ENCODE assay signal across 9 mouse cellular contexts in genomic region chr2:30161809-30162208, GRCm38 (mm10). TPM values are rescaled to one million over a fixed set of nuclear protein-coding genes. Genes with fewer than 3 reads are reported as not detected.
DNase-seq lines count a peak whose midpoint lies in the region; ATAC-seq lines count a peak whose summit lies in the region.
"Had no signal": no experiment of that assay in that cellular context is flagged by ENCODE, and none has a peak within 500 bp of the region (broad histone marks: within the 10 kb centered on the region; RNA-seq: fewer than 3 reads in every experiment).

No protein-coding gene starts in this region.

- H3K9me3 ChIP-seq in liver, embryonic 12.5 days (replicated peaks), result peaks cover 19% of the 10 kb centered on the region

- H3K27ac ChIP-seq in liver, embryonic 12.5 days, result no peak overlapping the region
- H3K27ac ChIP-seq: macrophage had no signal

- H3K4me3 ChIP-seq in liver, embryonic 12.5 days, result no peak overlapping the region

- DNase-seq in cerebellum, adult 9-10 months, result peak; percentile 66
- no peak for DNase-seq in cerebellum, postnatal 4 days (ENCODE audit: low spot score in 2 of 2)
- DNase-seq in liver, result peak; percentile 24
- DNase-seq in embryo, embryonic 11.5 days (ENCODE audit: low read depth, low spot score), result peak; percentile 34
- no peak for DNase-seq in adrenal gland, adult 18-20 months (ENCODE audit: low spot score in 2 of 2)
- DNase-seq in gastrocnemius, postnatal 14 days, result no peak

- no peak for ATAC-seq in liver, embryonic 12.5 days
- peak; percentile 74 for ATAC-seq in neutrophil, adult 5-6 weeks (ENCODE audit: extremely low read depth, insufficient number of reproducible peaks, low FRiP score, poor library complexity, severe bottlenecking)

- H3K4me2 ChIP-seq in liver, embryonic 12.5 days, result no peak overlapping the region

- H3K27me3 ChIP-seq in liver, embryonic 12.5 days (replicated peaks), result no peaks in the 10 kb centered on the region

- intact Hi-C loops in gastrocnemius, postnatal 14 days (cut with DNase I; ENCODE audit: low total_unique reads), result loop anchor here (5.0 kb wide), 1 partner anchor 55 kb away; no protein-coding TSS in a partner anchor

- no peaks in the 10 kb centered on the region for H3K4me1 ChIP-seq in liver, embryonic 12.5 days

- H3K36me3 ChIP-seq in liver, embryonic 12.5 days, result no peaks in the 10 kb centered on the region

- H3K9ac ChIP-seq in liver, embryonic 12.5 days, result no peak overlapping the region

RNA-seq across cellular contexts. Expression of gene Endog, which starts 9.5 kb away (rescaled TPM):
- 23.0 and 23.3 TPM in 2 replicates for polyA plus RNA-seq in liver, embryonic 12.5 days (2016; fragmentation: Nextera tagmentation; extraction: Ambion mirVana)
- 1.3 and 3.9 TPM in 2 replicates for total RNA-seq in neutrophil, adult 5-6 weeks (2017)
- 10 to 100 TPM; 34.0 to 40.6 TPM for total RNA-seq in adrenal gland, adult 18-20 months (2021)
- 10 to 100 TPM; 44.4 to 49.4 TPM for total RNA-seq in gastrocnemius, postnatal 14 days (2021)

RNA-seq across cellular contexts. Expression of gene Spout1, which starts 16.4 kb away (rescaled TPM):
- polyA plus RNA-seq in liver, embryonic 12.5 days (2016; fragmentation: Nextera tagmentation; extraction: Ambion mirVana), result 54.4 and 55.1 TPM in 2 replicates
- 8.3 and 15.7 TPM in 2 replicates for total RNA-seq in neutrophil, adult 5-6 weeks (2017)
- total RNA-seq in adrenal gland, adult 18-20 months (2021), result 10 to 100 TPM; 21.1 to 25.4 TPM
- 1 to 10 TPM; 5.9 to 6.1 TPM for total RNA-seq in gastrocnemius, postnatal 14 days (2021)

RNA-seq across cellular contexts. Expression of gene Tbc1d13, which starts 28.3 kb away (rescaled TPM):
- polyA plus RNA-seq in liver, embryonic 12.5 days (2016; fragmentation: Nextera tagmentation; extraction: Ambion mirVana), result 2.9 and 3.3 TPM in 2 replicates
- total RNA-seq in neutrophil, adult 5-6 weeks (2017), result 40.9 and 50.9 TPM in 2 replicates
- total RNA-seq in adrenal gland, adult 18-20 months (2021), result 10 to 100 TPM; 38.5 to 53.2 TPM
- total RNA-seq in gastrocnemius, postnatal 14 days (2021), result 10 to 100 TPM; 12.0 to 13.7 TPM

RNA-seq across cellular contexts. Expression of gene Zer1, which starts 37.4 kb away (rescaled TPM):
- 4.3 and 4.4 TPM in 2 replicates for polyA plus RNA-seq in liver, embryonic 12.5 days (2016; fragmentation: Nextera tagmentation; extraction: Ambion mirVana)
- 43.1 and 46.3 TPM in 2 replicates for total RNA-seq in neutrophil, adult 5-6 weeks (2017)
- total RNA-seq in adrenal gland, adult 18-20 months (2021), result 10 to 100 TPM; 31.6 to 40.4 TPM
- 10 to 100 TPM; 17.7 to 20.6 TPM for total RNA-seq in gastrocnemius, postnatal 14 days (2021)

RNA-seq across cellular contexts. Expression of gene Kyat1, which starts 43.8 kb away (rescaled TPM):
- polyA plus RNA-seq in liver, embryonic 12.5 days (2016; fragmentation: Nextera tagmentation; extraction: Ambion mirVana), result 11.3 and 11.4 TPM in 2 replicates
- 7.1 and 7.5 TPM in 2 replicates for total RNA-seq in neutrophil, adult 5-6 weeks (2017)
- total RNA-seq in adrenal gland, adult 18-20 months (2021), result 10 to 100 TPM; 18.2 to 26.3 TPM
- 10 to 100 TPM; 20.4 to 23.4 TPM for total RNA-seq in gastrocnemius, postnatal 14 days (2021)

Comparison
In these comparisons a context has a peak if more than half of its experiments do, and no peak if none do; other contexts are left out.
1. DNase-seq: peak in cerebellum, adult 9-10 months (single experiment), liver (single experiment) and embryo, embryonic 11.5 days (single experiment); none in cerebellum, postnatal 4 days (0 of 2), adrenal gland, adult 18-20 months (0 of 2) and gastrocnemius, postnatal 14 days (single experiment).